Mouse (Mus musculus) liver, embryonic 13.5 days (tissue): Measurements from ENCODE around the gene Prkca. TPM values are rescaled to one million over a fixed set of nuclear protein-coding genes. Genes with fewer than 3 reads are reported as not detected.
A peak's percentile ranks its signal among the peaks of the same experiment; 100 is the strongest.

ENCODE experiments used
- ATAC-seq: fragments of 200-750 bp; cut with Nextera tagmentation; 2 replicates; pipeline ENCODE4 v1.8.0; 2017; ENCODE audit warnings: low read depth, mild to moderate bottlenecking, moderate number of reproducible peaks, moderate library complexity
- DNase-seq: peaks from one replicate; pipeline ENCODE4 v3.0.0; 2022
- H3K27ac ChIP-seq: fragments of 300-500 bp; sonication (generic); 2 replicates; pipeline ENCODE4 v1.5.1; 2015; ENCODE audit warnings: moderate library complexity, mild to moderate bottlenecking, inconsistent platforms
- H3K27me3 ChIP-seq: fragments of 300-500 bp; sonication (generic); 2 replicates; pipeline ENCODE4 v1.6.1; 2015; ENCODE audit warnings: mild to moderate bottlenecking, inconsistent platforms
- H3K36me3 ChIP-seq: fragments of 300-500 bp; sonication (generic); 2 replicates; pipeline ENCODE4 v1.6.1; 2015; ENCODE audit warnings: mild to moderate bottlenecking, inconsistent platforms
- H3K4me1 ChIP-seq: fragments of 300-500 bp; sonication (generic); replicated peaks from 2 replicates; pipeline ENCODE4 v1.6.1; 2015; ENCODE audit warnings: inconsistent platforms
- H3K4me2 ChIP-seq: fragments of 300-500 bp; sonication (generic); 2 replicates; pipeline ENCODE4 v1.6.1; 2015; ENCODE audit warnings: inconsistent platforms, mild to moderate bottlenecking, moderate library complexity
- H3K4me3 ChIP-seq: fragments of 300-500 bp; sonication (generic); replicated peaks from 2 replicates; pipeline ENCODE4 v1.5.1; 2015; ENCODE audit warnings: mild to moderate bottlenecking, inconsistent platforms
- H3K9ac ChIP-seq: fragments of 300-500 bp; sonication (generic); 2 replicates; pipeline ENCODE4 v1.6.1; 2015; ENCODE audit warnings: mild to moderate bottlenecking, inconsistent platforms
- H3K9me3 ChIP-seq: fragments of 300-500 bp; sonication (generic); replicated peaks from 2 replicates; pipeline ENCODE4 v1.6.1; 2016; ENCODE audit warnings: inconsistent platforms
- WGBS: fragments of 180-500 bp; shearing (Covaris S2); methylation state at CpG from one replicate; pipeline ENCODE4 v1.1.7; 2015; ENCODE audit not compliant: insufficient replicate concordance; 5-methylcytosine and 5-hydroxymethylcytosine counted together
- polyA plus RNA-seq: library from polyadenylated mRNA; unstranded; fragments of >200 nt; fragmentation: Nextera tagmentation; extraction: Ambion mirVana; gene quantifications from 2 replicates; pipeline ENCODE4 v1.2.1, GENCODE M21; 2015

Prkca gene
- polyA plus RNA-seq, 1 experiment from 2014 or later: 1.9 TPM

DNA sequence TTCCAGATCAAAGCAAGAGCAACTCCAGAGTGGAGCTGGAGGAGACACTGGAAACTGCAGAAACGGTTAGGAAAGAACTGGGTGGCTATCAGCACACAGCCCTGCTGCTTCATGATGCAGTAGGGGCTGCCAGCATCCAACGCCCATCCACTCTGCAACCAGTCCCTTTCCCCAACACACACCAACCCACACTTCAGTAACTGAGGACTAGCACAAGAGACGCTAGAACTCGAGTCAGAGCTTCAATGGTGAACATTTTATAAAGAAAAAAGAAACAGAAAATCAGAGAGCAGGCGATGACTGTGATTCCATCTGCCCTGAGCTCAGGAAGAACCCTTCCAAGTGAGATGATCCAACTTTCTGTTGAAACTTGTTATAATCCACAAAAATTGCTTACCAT lies 31.2 kb downstream of the Prkca start:
- Histone ChIP-seq H3K4me1 (peaks cover 16% of the 10 kb centered on the region), H3K27me3 (no peaks in the 10 kb centered on the region), H3K36me3 (no peaks in the 10 kb centered on the region), H3K9me3 (no peaks in the 10 kb centered on the region), H3K9ac (no peak overlapping the region), H3K4me2 (no peak overlapping the region), H3K27ac (no peak overlapping the region), H3K4me3 (no peak overlapping the region)
- WGBS: 51% methylated on average over 5 of the region's 5 CpGs
- DNase-seq: no peak
- ATAC-seq: no peak

DNA sequence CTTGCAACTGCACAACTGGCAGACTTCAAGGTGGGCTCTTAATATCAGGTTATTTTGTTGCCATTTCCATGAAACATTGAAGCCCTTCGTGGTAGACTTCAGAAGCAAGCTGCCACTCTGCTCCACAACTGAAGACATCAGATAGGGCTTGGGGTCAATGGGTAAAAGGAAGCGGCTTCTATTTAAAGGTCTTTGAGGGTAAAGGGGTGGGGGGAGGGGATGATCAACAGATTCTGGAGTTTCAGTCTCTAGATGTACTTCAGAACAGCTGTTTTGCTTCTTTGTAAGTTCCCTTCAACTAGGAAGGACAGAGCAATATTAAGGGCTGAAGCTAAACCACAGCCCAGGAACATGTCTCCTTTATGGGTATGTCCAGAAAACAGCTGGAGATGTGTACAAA lies 31.8 kb downstream of the Prkca start:
- Histone ChIP-seq H3K4me1 (peaks cover 22% of the 10 kb centered on the region), H3K4me2 (no peak overlapping the region), H3K4me3 (no peak overlapping the region), H3K9ac (no peak overlapping the region), H3K9me3 (no peaks in the 10 kb centered on the region), H3K27ac (no peak overlapping the region), H3K27me3 (no peaks in the 10 kb centered on the region), H3K36me3 (no peaks in the 10 kb centered on the region)
- DNase-seq (no peak), ATAC-seq (no peak)
- whole genome bisulfite sequencing: 11% methylated on average over 2 of the region's 2 CpGs

DNA sequence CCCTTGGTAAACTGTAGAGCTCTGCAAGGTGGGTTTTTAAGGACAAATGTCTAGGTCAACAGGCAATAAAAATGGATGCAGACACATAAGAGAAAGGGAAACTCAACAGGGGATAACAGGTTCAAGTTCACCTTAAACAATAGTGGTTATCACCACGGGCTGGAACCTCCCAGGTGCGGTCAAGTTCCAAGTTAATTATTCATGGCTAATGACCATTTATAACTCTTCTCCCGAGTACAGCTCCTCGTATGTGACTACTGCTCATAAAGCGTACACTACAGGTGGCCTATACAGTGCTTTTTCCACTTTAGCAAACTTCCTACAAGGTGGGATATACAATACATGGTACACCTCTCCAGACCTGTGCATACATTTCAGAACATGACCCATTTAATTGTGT lies 33.9 kb downstream of the Prkca start:
- Histone ChIP-seq H3K9me3 (no peaks in the 10 kb centered on the region), H3K27me3 (no peaks in the 10 kb centered on the region), H3K4me1 (peaks cover 22% of the 10 kb centered on the region), H3K4me3 (no peak overlapping the region), H3K9ac (no peak overlapping the region), H3K27ac (no peak overlapping the region), H3K4me2 (no peak overlapping the region), H3K36me3 (no peaks in the 10 kb centered on the region)
- 70% methylated on average over 5 of the region's 5 CpGs for WGBS
- ATAC-seq (no peak), DNase-seq (no peak)

DNA sequence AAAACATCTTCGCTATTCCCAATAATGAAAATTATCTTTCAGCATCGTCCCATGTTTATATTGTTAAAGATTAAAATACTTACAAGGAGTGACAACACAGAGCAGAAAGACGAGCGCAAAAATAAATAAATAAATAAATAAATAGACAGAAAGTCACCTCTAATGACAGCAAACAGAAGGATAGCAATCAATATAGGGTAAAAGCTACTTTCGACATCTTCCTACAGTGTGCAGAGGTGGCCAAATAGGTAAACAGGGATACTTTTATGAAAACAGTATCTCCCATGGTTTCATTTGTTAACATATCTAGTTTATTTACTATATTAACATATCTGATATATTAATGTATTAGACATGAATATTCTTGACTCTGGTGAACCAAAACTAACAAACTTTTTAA lies 35.5 kb downstream of the Prkca start:
- no peak overlapping the region for H3K4me2 ChIP-seq
- 75% methylated on average over 5 of the region's 5 CpGs for WGBS
- H3K27ac ChIP-seq: no peak overlapping the region
- ATAC-seq: no peak
- DNase-seq: no peak
- no peaks in the 10 kb centered on the region for H3K9me3 ChIP-seq
- H3K4me1 ChIP-seq: peaks cover 22% of the 10 kb centered on the region
- H3K9ac ChIP-seq: no peak overlapping the region
- H3K27me3 ChIP-seq: no peaks in the 10 kb centered on the region
- H3K4me3 ChIP-seq: no peak overlapping the region
- no peaks in the 10 kb centered on the region for H3K36me3 ChIP-seq

DNA sequence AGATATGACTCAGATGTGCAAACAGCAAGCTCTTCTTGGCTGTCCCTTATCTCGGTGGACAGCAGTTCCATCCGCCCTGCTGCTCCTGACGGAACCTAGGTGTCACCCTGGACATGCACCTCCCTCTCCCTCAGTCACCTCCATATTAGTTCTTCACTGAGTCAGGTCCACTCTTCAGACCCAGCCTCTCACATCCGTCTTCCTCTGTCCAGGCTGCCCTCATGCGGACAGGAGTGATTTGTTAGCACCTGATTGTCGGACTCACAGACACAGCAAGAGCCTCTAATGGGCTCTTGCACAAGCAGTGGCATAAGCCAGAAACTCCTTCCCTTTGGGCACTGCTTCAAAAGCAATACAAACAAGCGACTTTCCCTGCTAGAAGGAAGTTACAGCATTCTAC lies 36.5 kb downstream of the Prkca start:
- H3K27ac ChIP-seq: no peak overlapping the region
- H3K9me3 ChIP-seq: no peaks in the 10 kb centered on the region
- peak; percentile 39; the same call in 1 of the 2 replicates for ATAC-seq
- no peak overlapping the region for H3K9ac ChIP-seq
- no peak overlapping the region for H3K4me2 ChIP-seq
- H3K27me3 ChIP-seq: no peaks in the 10 kb centered on the region
- no peaks in the 10 kb centered on the region for H3K36me3 ChIP-seq
- DNase-seq: no peak
- peaks cover 19% of the 10 kb centered on the region for H3K4me1 ChIP-seq
- H3K4me3 ChIP-seq: no peak overlapping the region
- 57% methylated on average over 7 of the region's 7 CpGs for WGBS

DNA sequence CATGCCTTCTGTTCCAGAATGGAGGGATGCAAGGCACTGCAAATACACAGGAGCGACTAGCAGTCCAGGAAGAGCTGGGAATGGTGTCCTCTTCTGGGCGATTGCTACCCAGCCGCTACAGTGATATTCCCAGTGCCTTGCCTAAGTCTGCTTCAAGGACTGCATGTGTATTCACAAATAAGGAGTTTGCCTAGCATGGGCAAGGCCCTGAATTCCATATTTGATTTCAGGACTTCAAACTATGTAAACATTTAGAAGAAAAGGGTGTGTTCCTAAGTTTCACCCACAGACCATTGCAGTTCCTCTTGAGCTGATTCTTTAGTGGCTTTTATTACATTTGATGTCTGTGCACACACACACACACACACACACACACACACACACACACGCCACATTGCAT lies 39.9 kb downstream of the Prkca start:
- Histone ChIP-seq H3K4me2 (no peak overlapping the region), H3K9me3 (no peaks in the 10 kb centered on the region), H3K27ac (no peak overlapping the region), H3K9ac (no peak overlapping the region), H3K36me3 (no peaks in the 10 kb centered on the region), H3K4me1 (peaks cover 11% of the 10 kb centered on the region; the same call in 1 of the 2 replicates), H3K27me3 (no peaks in the 10 kb centered on the region), H3K4me3 (no peak overlapping the region)
- WGBS: 70% methylated on average over 4 of the region's 4 CpGs
- no peak for DNase-seq
- no peak for ATAC-seq

DNA sequence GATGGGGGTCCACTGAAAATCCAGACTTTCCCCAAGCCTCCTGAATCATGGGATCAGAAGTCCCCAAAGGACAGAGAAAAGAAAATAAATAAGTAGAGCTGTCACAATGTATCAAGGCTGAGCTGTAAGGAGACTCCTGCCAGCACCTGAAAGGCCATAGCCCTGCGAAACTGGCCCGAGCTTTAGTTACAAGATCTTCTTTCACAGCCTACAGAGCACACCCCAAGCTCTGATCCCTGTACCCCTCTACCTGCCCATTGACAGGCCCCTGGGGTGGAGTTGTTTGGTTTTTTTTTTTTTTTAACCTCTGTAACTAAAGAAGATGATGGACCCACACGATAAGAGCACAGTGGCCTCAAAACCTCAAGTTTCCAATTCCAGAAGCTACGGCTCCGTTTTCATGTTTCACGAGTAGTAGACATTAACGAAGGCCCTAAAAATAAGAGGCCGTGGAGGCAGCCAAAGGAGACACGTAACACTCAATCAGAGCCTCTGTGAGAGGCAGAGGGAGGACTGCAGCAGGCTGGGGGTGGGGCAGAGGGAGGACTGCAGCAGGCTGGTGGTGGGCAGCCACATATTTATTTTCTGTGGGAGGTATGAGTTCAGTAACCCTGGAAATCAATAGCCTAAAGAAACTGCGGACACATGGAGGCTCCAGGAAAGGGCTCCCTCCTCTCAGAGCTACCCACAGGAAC lies 41.8 kb downstream of the Prkca start:
- Histone ChIP-seq H3K27me3 (no peaks in the 10 kb centered on the region), H3K9me3 (no peaks in the 10 kb centered on the region), H3K4me1 (peaks cover 9% of the 10 kb centered on the region; the same call in 1 of the 2 replicates), H3K27ac (no peak overlapping the region), H3K4me3 (no peak overlapping the region), H3K4me2 (no peak overlapping the region), H3K9ac (no peak overlapping the region), H3K36me3 (no peaks in the 10 kb centered on the region)
- ATAC-seq (no peak), DNase-seq (no peak)
- WGBS: 70% methylated on average over 10 of the region's 10 CpGs

DNA sequence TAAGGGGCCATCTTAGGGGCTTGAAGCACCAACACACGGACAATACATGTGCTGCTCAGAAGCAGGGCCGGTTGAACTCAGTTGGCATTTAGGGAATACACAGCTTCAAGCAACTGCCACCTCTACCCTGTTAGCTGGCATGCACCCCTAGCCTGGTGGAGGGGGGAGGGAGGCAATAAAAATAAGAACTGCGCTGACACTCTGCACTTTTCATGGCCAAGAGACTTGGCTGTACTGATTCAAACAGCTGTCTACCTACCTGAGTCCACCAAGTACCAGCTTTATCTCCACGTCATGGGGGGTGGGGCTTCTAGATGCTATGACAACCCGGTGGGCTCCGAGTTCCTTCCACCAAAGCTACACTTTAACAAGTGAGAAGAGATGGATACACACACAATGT lies 42.7 kb downstream of the Prkca start:
- Histone ChIP-seq H3K4me3 (no peak overlapping the region), H3K9me3 (no peaks in the 10 kb centered on the region), H3K27me3 (no peaks in the 10 kb centered on the region), H3K27ac (no peak overlapping the region), H3K9ac (no peak overlapping the region), H3K4me1 (peaks cover 9% of the 10 kb centered on the region; the same call in 1 of the 2 replicates), H3K36me3 (no peaks in the 10 kb centered on the region), H3K4me2 (no peak overlapping the region)
- 72% methylated on average over 6 of the region's 6 CpGs for WGBS
- DNase-seq (no peak), ATAC-seq (no peak)

DNA sequence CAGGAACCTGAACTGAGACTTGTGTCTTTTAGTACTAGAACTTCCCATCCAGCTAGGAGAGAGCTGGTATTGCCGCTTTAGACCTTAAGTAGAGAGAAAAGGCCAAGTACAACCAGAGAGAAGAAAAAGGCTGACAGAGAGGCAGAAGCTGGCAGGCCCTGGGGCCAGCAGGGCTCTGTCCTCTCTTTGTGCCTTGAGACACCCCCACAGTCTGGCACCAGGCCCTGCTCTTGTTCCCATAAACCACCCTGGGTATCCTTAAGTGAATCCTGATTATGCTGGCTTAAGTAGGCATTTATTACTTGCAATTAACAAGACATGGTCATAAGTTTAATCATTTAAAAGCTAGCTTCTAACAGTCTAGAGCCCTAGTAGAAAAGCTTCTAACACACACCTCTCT lies 43.3 kb downstream of the Prkca start:
- no peak overlapping the region for H3K4me2 ChIP-seq
- no peak overlapping the region for H3K9ac ChIP-seq
- ATAC-seq: no peak
- no peaks in the 10 kb centered on the region for H3K27me3 ChIP-seq
- H3K4me1 ChIP-seq: peaks cover 13% of the 10 kb centered on the region
- no peaks in the 10 kb centered on the region for H3K9me3 ChIP-seq
- H3K4me3 ChIP-seq: no peak overlapping the region
- no peak for DNase-seq
- 72% methylated on average over 1 of the region's 1 CpGs for WGBS
- no peaks in the 10 kb centered on the region for H3K36me3 ChIP-seq
- H3K27ac ChIP-seq: no peak overlapping the region

DNA sequence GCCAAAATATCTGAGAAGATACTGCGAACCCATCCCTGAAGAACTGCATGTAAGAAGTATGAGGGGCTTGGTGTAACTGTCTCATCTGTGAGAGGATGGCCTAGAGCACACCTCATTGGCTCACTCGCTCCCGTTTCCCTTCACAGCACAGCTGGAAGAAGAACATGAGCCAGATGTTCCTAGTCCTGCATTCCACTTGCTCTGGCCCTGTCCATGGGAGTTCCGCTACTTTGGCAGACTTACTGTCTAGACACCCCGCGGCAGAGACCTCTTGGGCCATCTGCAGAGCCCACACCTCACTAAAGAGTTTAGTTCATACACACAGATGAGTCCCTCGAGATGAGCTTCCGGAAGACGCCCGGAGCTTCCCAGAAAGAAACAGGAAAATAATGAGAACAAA lies 43.8 kb downstream of the Prkca start:
- Histone ChIP-seq H3K4me3 (no peak overlapping the region), H3K4me1 (peaks cover 19% of the 10 kb centered on the region), H3K27ac (no peak overlapping the region), H3K4me2 (no peak overlapping the region), H3K9ac (no peak overlapping the region), H3K9me3 (no peaks in the 10 kb centered on the region), H3K36me3 (no peaks in the 10 kb centered on the region), H3K27me3 (no peaks in the 10 kb centered on the region)
- 83% methylated on average over 10 of the region's 10 CpGs for WGBS
- ATAC-seq: no peak
- no peak for DNase-seq

DNA sequence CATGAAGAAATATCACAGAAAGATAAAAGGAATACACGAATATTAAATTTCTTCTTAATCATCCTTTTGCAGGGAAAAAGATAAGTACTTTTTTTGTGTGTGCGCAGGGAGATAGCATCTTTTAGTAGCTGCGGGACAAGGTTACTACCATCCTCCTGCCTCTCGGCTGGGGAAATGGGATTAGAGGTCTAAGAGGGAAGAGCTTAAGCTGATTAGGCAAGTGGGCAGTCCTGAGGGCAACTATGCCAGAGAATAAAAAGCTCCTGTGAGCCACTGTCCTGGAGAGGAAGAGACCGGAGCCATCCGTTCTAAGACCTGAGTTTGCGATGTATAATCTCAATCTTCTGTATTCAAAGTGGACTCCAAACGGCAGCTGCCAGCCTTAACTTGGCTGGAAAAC lies 45.8 kb downstream of the Prkca start:
- Histone ChIP-seq H3K27ac (no peak overlapping the region), H3K36me3 (no peaks in the 10 kb centered on the region), H3K9ac (no peak overlapping the region), H3K9me3 (no peaks in the 10 kb centered on the region), H3K4me1 (peaks cover 36% of the 10 kb centered on the region), H3K4me2 (no peak overlapping the region), H3K27me3 (no peaks in the 10 kb centered on the region), H3K4me3 (no peak overlapping the region)
- 53% methylated on average over 8 of the region's 8 CpGs for WGBS
- no peak for ATAC-seq
- no peak for DNase-seq

DNA sequence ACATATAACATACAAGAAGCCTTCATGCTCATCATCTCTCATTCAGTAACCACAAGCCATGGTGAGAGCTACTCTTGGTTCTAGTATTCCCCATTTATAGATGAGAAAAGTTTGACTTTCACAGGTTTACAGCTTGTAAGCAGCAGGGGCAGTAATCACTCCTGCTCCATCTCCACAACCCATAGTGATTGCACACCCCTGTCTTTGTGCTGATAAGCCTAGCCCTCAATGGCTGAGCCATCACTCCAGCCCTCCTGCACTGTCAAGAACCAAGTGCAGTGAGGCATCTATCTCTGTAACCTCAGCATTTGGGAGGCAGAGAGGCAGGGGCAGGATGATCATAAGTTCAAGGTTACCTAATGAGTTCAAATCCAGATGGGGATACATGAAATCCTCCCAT lies 48.4 kb downstream of the Prkca start:
- no peak overlapping the region for H3K4me2 ChIP-seq
- peak; percentile 83 for ATAC-seq

More for the DNA sequence above, 48.4 kb downstream of the Prkca start:
- Histone ChIP-seq H3K27ac (peak overlapping the region; percentile 11; the same call in 1 of the 2 replicates), H3K27me3 (no peaks in the 10 kb centered on the region), H3K9me3 (no peaks in the 10 kb centered on the region), H3K9ac (no peak overlapping the region), H3K36me3 (no peaks in the 10 kb centered on the region), H3K4me3 (no peak overlapping the region), H3K4me1 (peaks cover 32% of the 10 kb centered on the region)
- DNase-seq: peak; percentile 24
